Mouse (Mus musculus) embryonic facial prominence, embryonic 15.5 days (tissue): ENCODE measurements at regions not wholly inside any gene's neighbourhood (a gene's known extent, or its start where the extent isn't known, plus 50 kb on each side); places are given as distances from the start of the nearest gene placed in this dataset.

Experiments used
- ATAC-seq: fragments of 200-750 bp; cut with Nextera tagmentation; 2 replicates; pipeline ENCODE4 v1.8.0; 2017; ENCODE audit warnings: low read depth, moderate TSS enrichment; ENCODE audit not compliant: insufficient number of reproducible peaks, low FRiP score, low TSS enrichment
- H3K27ac ChIP-seq: fragments of 300-500 bp; sonication (generic); replicated peaks from 2 replicates; pipeline ENCODE4 v1.5.1; 2015; ENCODE audit warnings: mild to moderate bottlenecking, inconsistent platforms
- H3K27me3 ChIP-seq: fragments of 300-500 bp; sonication (generic); 2 replicates; pipeline ENCODE4 v1.6.1; 2015; ENCODE audit warnings: inconsistent platforms
- H3K36me3 ChIP-seq: fragments of 300-500 bp; sonication (generic); 2 replicates; pipeline ENCODE4 v1.6.1; 2015; ENCODE audit warnings: mild to moderate bottlenecking, inconsistent platforms
- H3K4me1 ChIP-seq: fragments of 300-500 bp; sonication (generic); 2 replicates; pipeline ENCODE4 v1.6.1; 2015; ENCODE audit warnings: inconsistent platforms
- H3K4me2 ChIP-seq: fragments of 300-500 bp; sonication (generic); replicated peaks from 2 replicates; pipeline ENCODE4 v1.6.1; 2015; ENCODE audit warnings: mild to moderate bottlenecking, inconsistent platforms
- H3K4me3 ChIP-seq: fragments of 300-500 bp; sonication (generic); replicated peaks from 2 replicates; pipeline ENCODE4 v1.5.1; 2015; ENCODE audit warnings: mild to moderate bottlenecking, inconsistent platforms
- H3K9ac ChIP-seq: fragments of 300-500 bp; sonication (generic); 2 replicates; pipeline ENCODE4 v1.6.1; 2015; ENCODE audit warnings: inconsistent platforms
- H3K9me3 ChIP-seq: fragments of 300-500 bp; sonication (generic); replicated peaks from 2 replicates; pipeline ENCODE4 v1.6.1; 2016; ENCODE audit warnings: inconsistent platforms
- WGBS: fragments of 180-500 bp; shearing (Covaris S2); methylation state at CpG from one replicate; pipeline ENCODE4 v1.1.7; 2015; 5-methylcytosine and 5-hydroxymethylcytosine counted together

GRCm38 (mm10) chr10:93375007-93375711 lies 64.2 kb upstream of the Elk3 start:
- no peaks in the 10 kb centered on the region for H3K36me3 ChIP-seq
- no peak overlapping the region for H3K4me2 ChIP-seq
- ATAC-seq = no peak
- no peak overlapping the region for H3K9ac ChIP-seq
- no peak overlapping the region for H3K27ac ChIP-seq
- H3K4me1 ChIP-seq = no peaks in the 10 kb centered on the region
- no peak overlapping the region for H3K4me3 ChIP-seq
- WGBS = 41% methylated on average over 13 of the region's 13 CpGs
- H3K9me3 ChIP-seq = no peaks in the 10 kb centered on the region
- H3K27me3 ChIP-seq = no peaks in the 10 kb centered on the region

- H3K4me3 ChIP-seq = no peak overlapping the region
- H3K27me3 ChIP-seq = no peaks in the 10 kb centered on the region
- H3K9ac ChIP-seq = no peak overlapping the region
- no peaks in the 10 kb centered on the region for H3K9me3 ChIP-seq
- 71% methylated on average over 4 of the region's 4 CpGs for WGBS
- H3K4me1 ChIP-seq = no peaks in the 10 kb centered on the region
- ATAC-seq = no peak
- H3K4me2 ChIP-seq = no peak overlapping the region
- 0 out of 2 replicates have a peak overlapping the region, but pooled peaks have one; percentile 22 for H3K27ac ChIP-seq
- no peaks in the 10 kb centered on the region for H3K36me3 ChIP-seq
Observed at GRCm38 (mm10) chr10:93375771-93376170, 64.8 kb upstream of the Elk3 start.

- H3K27me3 ChIP-seq = no peaks in the 10 kb centered on the region
- H3K4me2 ChIP-seq = no peak overlapping the region
- H3K9me3 ChIP-seq = no peaks in the 10 kb centered on the region
- no peak overlapping the region for H3K4me3 ChIP-seq
- no peak overlapping the region for H3K9ac ChIP-seq
- 49% methylated on average over 7 of the region's 7 CpGs for WGBS
- no peaks in the 10 kb centered on the region for H3K36me3 ChIP-seq
- no peak for ATAC-seq
- H3K27ac ChIP-seq = 0 out of 2 replicates have a peak overlapping the region, but pooled peaks have one; percentile 22
- no peaks in the 10 kb centered on the region for H3K4me1 ChIP-seq
Observed at GRCm38 (mm10) chr10:93376457-93376941, 65.6 kb upstream of the Elk3 start.

GRCm38 (mm10) chr10:93389276-93389675 lies 63.9 kb upstream of the Lta4h start:
- no peaks in the 10 kb centered on the region for H3K27me3 ChIP-seq
- no peak overlapping the region for H3K4me2 ChIP-seq
- H3K27ac ChIP-seq = no peak overlapping the region
- no peak for ATAC-seq
- no peak overlapping the region for H3K4me3 ChIP-seq
- H3K4me1 ChIP-seq = no peaks in the 10 kb centered on the region
- no peaks in the 10 kb centered on the region for H3K9me3 ChIP-seq
- 83% methylated on average over 6 of the region's 6 CpGs for WGBS
- H3K36me3 ChIP-seq = no peaks in the 10 kb centered on the region
- H3K9ac ChIP-seq = no peak overlapping the region

- H3K9me3 ChIP-seq = no peaks in the 10 kb centered on the region
- H3K9ac ChIP-seq = no peak overlapping the region
- H3K36me3 ChIP-seq = no peaks in the 10 kb centered on the region
- H3K4me3 ChIP-seq = no peak overlapping the region
- no peak overlapping the region for H3K27ac ChIP-seq
- H3K4me2 ChIP-seq = no peak overlapping the region
- WGBS = 62% methylated on average over 5 of the region's 5 CpGs
- no peak for ATAC-seq
- no peaks in the 10 kb centered on the region for H3K27me3 ChIP-seq
- H3K4me1 ChIP-seq = no peaks in the 10 kb centered on the region
Observed at GRCm38 (mm10) chr10:93391296-93391695, 61.9 kb upstream of the Lta4h start.

- H3K27me3 ChIP-seq = no peaks in the 10 kb centered on the region
- H3K4me3 ChIP-seq = no peak overlapping the region
- H3K4me1 ChIP-seq = no peaks in the 10 kb centered on the region
- no peak overlapping the region for H3K27ac ChIP-seq
- no peak overlapping the region for H3K9ac ChIP-seq
- no peak for ATAC-seq
- 54% methylated on average over 1 of the region's 1 CpGs for WGBS
- no peaks in the 10 kb centered on the region for H3K9me3 ChIP-seq
- H3K4me2 ChIP-seq = no peak overlapping the region
- H3K36me3 ChIP-seq = no peaks in the 10 kb centered on the region
Observed at GRCm38 (mm10) chr10:93393902-93394301, 59.3 kb upstream of the Lta4h start.

- H3K4me1 ChIP-seq = no peaks in the 10 kb centered on the region
- H3K27me3 ChIP-seq = no peaks in the 10 kb centered on the region
- ATAC-seq = no peak
- H3K36me3 ChIP-seq = no peaks in the 10 kb centered on the region
- H3K27ac ChIP-seq = no peak overlapping the region
- no peak overlapping the region for H3K4me3 ChIP-seq
- H3K4me2 ChIP-seq = no peak overlapping the region
- H3K9me3 ChIP-seq = no peaks in the 10 kb centered on the region
- H3K9ac ChIP-seq = no peak overlapping the region
- WGBS = 77% methylated on average over 5 of the region's 5 CpGs
Observed at GRCm38 (mm10) chr10:93397711-93398110, 55.5 kb upstream of the Lta4h start.

- Histone ChIP-seq H3K4me3 (no peak overlapping the region), H3K4me1 (no peaks in the 10 kb centered on the region), H3K27me3 (no peaks in the 10 kb centered on the region), H3K9me3 (no peaks in the 10 kb centered on the region), H3K36me3 (no peaks in the 10 kb centered on the region), H3K9ac (no peak overlapping the region), H3K4me2 (no peak overlapping the region), H3K27ac (no peak overlapping the region)
- no peak for ATAC-seq
- 70% methylated on average over 11 of the region's 11 CpGs for WGBS
Observed at GRCm38 (mm10) chr10:93398531-93399320, 54.5 kb upstream of the Lta4h start.

- H3K27ac ChIP-seq = no peak overlapping the region
- no peaks in the 10 kb centered on the region for H3K27me3 ChIP-seq
- WGBS = 54% methylated on average over 5 of the region's 5 CpGs
- H3K9ac ChIP-seq = no peak overlapping the region
- H3K4me2 ChIP-seq = no peak overlapping the region
- no peaks in the 10 kb centered on the region for H3K4me1 ChIP-seq
- no peaks in the 10 kb centered on the region for H3K9me3 ChIP-seq
- no peak for ATAC-seq
- no peaks in the 10 kb centered on the region for H3K36me3 ChIP-seq
- H3K4me3 ChIP-seq = no peak overlapping the region
Observed at GRCm38 (mm10) chr10:93402689-93403509, 50.3 kb upstream of the Lta4h start.
